Mouse (Mus musculus): Measurements from ENCODE around the gene Krba1. TPM values are rescaled to one million over a fixed set of nuclear protein-coding genes. Genes with fewer than 3 reads are reported as not detected.

Krba1 gene
- polyA plus RNA-seq, 1 experiment = 15.6 TPM

- Histone ChIP-seq H3K4me1 (ENCODE audit: control insufficient read depth, insufficient read depth, low read length) (no peaks in the 10 kb centered on the region), H3K27ac (ENCODE audit: insufficient read depth, low read length) (no peak overlapping the region), H3K4me3 (ENCODE audit: insufficient read depth, low read length) (no peak overlapping the region)
- TF ChIP-seq POLR2A (IDR thresholded peaks at IDR 0.05; ENCODE audit: low read depth, low read length) = no peak
- no peak for TF ChIP-seq CTCF (IDR thresholded peaks at IDR 0.05; ENCODE audit: borderline replicate concordance, insufficient read depth, low read length)
Observed at GRCm38 (mm10) chr6:48467490-48467889, 72.1 kb downstream of the Krba1 start.

Other genes with a start within 250 kb of the Krba1 start
- gene Zfp467, start 50.2 kb downstream of the Krba1 start, polyA plus RNA-seq (2011; ENCODE audit: insufficient read length, low read depth, missing spikeins) = 10.6 and 14.7 TPM in 2 replicates
- 0.08 and 0.21 TPM in 2 replicates for gene Sspo, start 52.6 kb downstream of the Krba1 start, polyA plus RNA-seq (2011; ENCODE audit: insufficient read length, low read depth, missing spikeins)
- gene Atp6v0e2, start 142.0 kb downstream of the Krba1 start, polyA plus RNA-seq (2011; ENCODE audit: insufficient read length, low read depth, missing spikeins) = 13.9 and 18.2 TPM in 2 replicates
- 5.5 and 9.2 TPM in 2 replicates for gene Lrrc61, start 159.2 kb downstream of the Krba1 start, polyA plus RNA-seq (2011; ENCODE audit: insufficient read length, low read depth, missing spikeins)
- 2.1 and 2.3 TPM in 2 replicates for gene Rarres2, start 177.2 kb downstream of the Krba1 start, polyA plus RNA-seq (2011; ENCODE audit: insufficient read length, low read depth, missing spikeins)
- not detected in 2 replicates for gene Gm45021, start 194.0 kb downstream of the Krba1 start, polyA plus RNA-seq (2011; ENCODE audit: insufficient read length, low read depth, missing spikeins)
- gene Repin1, start 198.3 kb downstream of the Krba1 start, polyA plus RNA-seq (2011; ENCODE audit: insufficient read length, low read depth, missing spikeins) = 16.3 and 19.0 TPM in 2 replicates
- gene Gm44965, start 198.4 kb downstream of the Krba1 start, polyA plus RNA-seq (2011; ENCODE audit: insufficient read length, low read depth, missing spikeins) = not detected in 2 replicates
- gene Zfp775, start 206.5 kb downstream of the Krba1 start, polyA plus RNA-seq (2011; ENCODE audit: insufficient read length, low read depth, missing spikeins) = 2.2 and 2.7 TPM in 2 replicates
- gene AI854703, start 231.2 kb downstream of the Krba1 start, polyA plus RNA-seq (2011; ENCODE audit: insufficient read length, low read depth, missing spikeins) = 0.84 and 1.6 TPM in 2 replicates

Measured in embryonic fibroblast, embryonic 13.5 days (primary cell).